Mouse (Mus musculus) bone marrow, adult 2 months (tissue): ENCODE results near the gene Chn1.

Source experiments
- CTCF ChIP-seq: fragments of 200-500 bp; IDR thresholded peaks from 2 replicates; pipeline ENCODE4 v1.5.1; 2011; ENCODE audit warnings: low read length, control low read depth; ENCODE audit not compliant: control insufficient read depth, insufficient read depth
- POLR2A ChIP-seq: fragments of 200-500 bp; IDR thresholded peaks from 2 replicates; pipeline ENCODE4 v1.6.1; 2011; ENCODE audit warnings: low read depth, mild to moderate bottlenecking, control low read depth, low read length, borderline replicate concordance; ENCODE audit not compliant: control insufficient read depth

DNA sequence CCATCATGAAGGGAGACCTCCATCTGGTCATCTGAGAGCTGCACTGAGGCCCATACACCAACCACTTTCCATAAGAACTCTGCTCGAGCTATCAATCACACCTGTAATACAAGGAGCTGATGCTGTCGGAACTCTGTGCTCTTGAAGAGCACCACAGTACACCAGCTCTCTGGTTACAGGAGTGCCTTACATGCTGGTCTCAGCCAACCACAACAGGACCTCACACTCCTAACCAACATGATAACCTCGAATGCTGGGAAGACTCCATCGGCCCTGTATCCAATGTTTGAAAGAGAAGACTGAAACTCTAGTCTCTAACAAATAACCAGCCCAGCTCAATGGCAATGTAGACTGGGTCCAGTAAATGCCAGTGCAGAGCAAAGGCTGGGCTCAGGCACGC is 159.7 kb downstream of the Chn1 start:
- TF ChIP-seq CTCF, result no peak
- TF ChIP-seq POLR2A, result no peak
